Mouse (Mus musculus): ENCODE data around the gene Atcay.
"Not testable (repeated sequence)": the region's sequence is repeated elsewhere in the genome, so short reads cannot be mapped to it uniquely, and the experiment has no call there.

Gene Atcay

GRCm38 (mm10) chr10:81177958-81178712 lies 52.5 kb downstream of the Atcay start:
- no peak for DNase-seq

- DNase-seq: peak; percentile 61
Observed at GRCm38 (mm10) chr10:81177491-81177925, 53.1 kb downstream of the Atcay start.

GRCm38 (mm10) chr10:81176466-81177271 lies 54.0 kb downstream of the Atcay start, which contains the start of gene Eef2:
Gene Eef2, plus strand, starts transcription at chr10:81176631.
- DNase-seq: peak; percentile 63

- DNase-seq: peak; percentile 99
Observed at GRCm38 (mm10) chr10:81175936-81176465, 54.6 kb downstream of the Atcay start.

- not testable (repeated sequence) for DNase-seq
Observed at GRCm38 (mm10) chr10:81175345-81175701, 55.3 kb downstream of the Atcay start.

- peak; percentile 82 for DNase-seq
Observed at GRCm38 (mm10) chr10:81174617-81175344, 55.9 kb downstream of the Atcay start.

GRCm38 (mm10) chr10:81173132-81173531 lies 57.5 kb downstream of the Atcay start:
- peak; percentile 72 for DNase-seq

- not testable (repeated sequence) for DNase-seq
Observed at GRCm38 (mm10) chr10:81169411-81169900, 61.2 kb downstream of the Atcay start.

GRCm38 (mm10) chr10:81168521-81169244 lies 62.0 kb downstream of the Atcay start:
- peak; percentile 89 for DNase-seq

- no peak for DNase-seq
Observed at GRCm38 (mm10) chr10:81168087-81168431, 62.6 kb downstream of the Atcay start.

GRCm38 (mm10) chr10:81167200-81168086 lies 63.2 kb downstream of the Atcay start, which contains the start of gene Pias4:
Gene Pias4, minus strand, starts transcription at chr10:81167923.
- peak; percentile 100 for DNase-seq

GRCm38 (mm10) chr10:81165118-81165517 lies 65.5 kb downstream of the Atcay start:
- DNase-seq: no peak

GRCm38 (mm10) chr10:81162318-81162652 lies 68.3 kb downstream of the Atcay start:
- no peak for DNase-seq

- DNase-seq: peak; percentile 69
Observed at GRCm38 (mm10) chr10:81161602-81162317, 68.9 kb downstream of the Atcay start.

- no peak for DNase-seq
Observed at GRCm38 (mm10) chr10:81154736-81155135, 75.9 kb downstream of the Atcay start.
